ENCODE assay signal across 26 mouse cellular contexts in genomic region chr5:148191416-148191815, GRCm38 (mm10).
A peak's percentile ranks its signal among the peaks of the same experiment; 100 is the strongest.
DNase-seq lines count a peak whose midpoint lies in the region; ATAC-seq and TF ChIP-seq lines count a peak whose summit lies in the region.
"Had no signal": no experiment of that assay in that cellular context is flagged by ENCODE, and none has a peak within 500 bp of the region (broad histone marks: within the 10 kb centered on the region; RNA-seq: fewer than 3 reads in every experiment).

No protein-coding gene starts in this region.

- H3K4me2 ChIP-seq in midbrain, embryonic 13.5 days (replicated peaks): no peak overlapping the region
- no peak overlapping the region for H3K4me2 ChIP-seq in intestine, embryonic 15.5 days (replicated peaks)
- H3K4me2 ChIP-seq: embryonic facial prominence, embryonic 13.5 days; forebrain, embryonic 15.5 days; heart, embryonic 11.5 days; limb, embryonic 13.5 days; liver, embryonic 12.5 days had no signal

- no peaks in the 10 kb centered on the region for H3K27me3 ChIP-seq in midbrain, embryonic 13.5 days
- H3K27me3 ChIP-seq in midbrain, embryonic 10.5 days (ENCODE audit: low read depth, poor library complexity, severe bottlenecking): no peaks in the 10 kb centered on the region
- no peaks in the 10 kb centered on the region for H3K27me3 ChIP-seq in intestine, embryonic 15.5 days (replicated peaks)
- H3K27me3 ChIP-seq: embryonic facial prominence, embryonic 13.5 days; forebrain, embryonic 15.5 days; limb, embryonic 13.5 days; liver, embryonic 12.5 days; megakaryocyte, embryonic 14.5 days had no signal

- ATAC-seq in midbrain, embryonic 13.5 days: no peak
- ATAC-seq in intestine, embryonic 15.5 days: peak; percentile 62
- ATAC-seq in activated CD4-positive, CD25-positive, alpha-beta regulatory T cell, adult 4 months: no peak
- ATAC-seq: CD4-positive, CD25-positive, alpha-beta regulatory T cell, adult 4 months; forebrain, embryonic 15.5 days; hindbrain, embryonic 16.5 days; liver, embryonic 12.5 days had no signal

- H3K9ac ChIP-seq in midbrain, embryonic 13.5 days (replicated peaks): no peak overlapping the region
- H3K9ac ChIP-seq in ES-E14 (ENCODE audit: insufficient read depth, low read depth, low read length, poor library complexity, severe bottlenecking): no peak overlapping the region
- H3K9ac ChIP-seq in intestine, embryonic 15.5 days: no peak overlapping the region
- H3K9ac ChIP-seq: embryonic facial prominence, embryonic 13.5 days; forebrain, embryonic 15.5 days; limb, embryonic 13.5 days; liver, embryonic 12.5 days had no signal

- H3K9me3 ChIP-seq in midbrain, embryonic 13.5 days: no peaks in the 10 kb centered on the region
- no peaks in the 10 kb centered on the region for H3K9me3 ChIP-seq in midbrain, embryonic 10.5 days (replicated peaks)
- no peaks in the 10 kb centered on the region for H3K9me3 ChIP-seq in ES-E14 (ENCODE audit: control insufficient read depth, insufficient read depth, low read depth, low read length)
- H3K9me3 ChIP-seq in intestine, embryonic 15.5 days: no peaks in the 10 kb centered on the region
- H3K9me3 ChIP-seq: embryonic facial prominence, embryonic 13.5 days; forebrain, embryonic 15.5 days; limb, embryonic 13.5 days; liver, embryonic 12.5 days had no signal

- in situ Hi-C loops in ES-E14 (cut with MboI; ENCODE audit: low sequenced_read_pairs in 2 of 2, unreplicated experiment in 2 of 2): no loop called here

- peak; percentile 61 for DNase-seq in heart, adult 11 months
- DNase-seq in heart, adult 18-20 months: no peak
- DNase-seq in midbrain, embryonic 10.5 days (ENCODE audit: low spot score): no peak
- peak; percentile 61 for DNase-seq in ES-E14 (ENCODE audit: low read depth, low spot score)
- DNase-seq in embryo, embryonic 10.5 days (ENCODE audit: low spot score): no peak
- DNase-seq: adrenal gland, postnatal 36 days; cerebellum, adult 9-10 months; kidney, adult 11 months; kidney, postnatal 36 days; layer of hippocampus, postnatal 36 days; lung, adult 2 months; lung, postnatal 36 days; right cerebral cortex, adult 18-20 months; thymus, adult 18-20 months; thymus, postnatal 36 days had no signal

- H3K4me3 ChIP-seq in midbrain, embryonic 13.5 days (replicated peaks): no peak overlapping the region
- no peak overlapping the region for H3K4me3 ChIP-seq in midbrain, embryonic 10.5 days
- peak overlapping the region in 1 of 2 experiments; percentile 46; a peak in 2 of 4 replicates for H3K4me3 ChIP-seq in ES-E14 (ENCODE audit: insufficient read depth in 1 of 2, low read depth in 1 of 2, low read length in 2 of 2, poor library complexity in 1 of 2, severe bottlenecking in 1 of 2)
- H3K4me3 ChIP-seq in intestine, embryonic 15.5 days (replicated peaks): no peak overlapping the region
- H3K4me3 ChIP-seq: embryonic facial prominence, embryonic 13.5 days; forebrain, embryonic 15.5 days; limb, embryonic 13.5 days; liver, embryonic 12.5 days; megakaryocyte, embryonic 14.5 days had no signal

- H3K4me1 ChIP-seq in midbrain, embryonic 13.5 days (replicated peaks): peaks cover 4% of the 10 kb centered on the region; the same call in 1 of the 2 replicates
- no peaks in the 10 kb centered on the region for H3K4me1 ChIP-seq in midbrain, embryonic 10.5 days
- H3K4me1 ChIP-seq in ES-E14 (ENCODE audit: control insufficient read depth in 2 of 2, insufficient read depth in 2 of 2, low read length in 2 of 2, poor library complexity in 1 of 2): peaks cover 0 to 2% of the 10 kb centered on the region in 2 experiments; a peak in 1 of 4 replicates
- H3K4me1 ChIP-seq in intestine, embryonic 15.5 days (replicated peaks): no peaks in the 10 kb centered on the region
- H3K4me1 ChIP-seq: embryonic facial prominence, embryonic 13.5 days; forebrain, embryonic 15.5 days; limb, embryonic 13.5 days; liver, embryonic 12.5 days; megakaryocyte, embryonic 14.5 days had no signal

- H3K27ac ChIP-seq in midbrain, embryonic 13.5 days: 0 out of 2 replicates have a peak overlapping the region, but pooled peaks have one; percentile 56
- no peak overlapping the region for H3K27ac ChIP-seq in midbrain, embryonic 10.5 days (replicated peaks)
- H3K27ac ChIP-seq in ES-E14 (ENCODE audit: insufficient read depth, low read depth, low read length, poor library complexity, severe bottlenecking): no peak overlapping the region
- no peak overlapping the region for H3K27ac ChIP-seq in intestine, embryonic 15.5 days
- H3K27ac ChIP-seq: embryonic facial prominence, embryonic 13.5 days; forebrain, embryonic 15.5 days; limb, embryonic 13.5 days; liver, embryonic 12.5 days had no signal

- H3K36me3 ChIP-seq in midbrain, embryonic 13.5 days: no peaks in the 10 kb centered on the region
- H3K36me3 ChIP-seq in midbrain, embryonic 10.5 days: no peaks in the 10 kb centered on the region
- no peaks in the 10 kb centered on the region for H3K36me3 ChIP-seq in ES-E14 (ENCODE audit: control insufficient read depth, insufficient read depth, low read length, poor library complexity, severe bottlenecking)
- no peaks in the 10 kb centered on the region for H3K36me3 ChIP-seq in intestine, embryonic 15.5 days
- H3K36me3 ChIP-seq: embryonic facial prominence, embryonic 13.5 days; forebrain, embryonic 15.5 days; limb, embryonic 13.5 days; liver, embryonic 12.5 days had no signal

- 31% methylated on average over 4 of the region's 4 CpGs for WGBS in midbrain, embryonic 13.5 days
- 43% methylated on average over 4 of the region's 4 CpGs for WGBS in midbrain, embryonic 10.5 days
- 34% methylated on average over 4 of the region's 4 CpGs for WGBS in intestine, embryonic 15.5 days

TF ChIP-seq in ES-E14, 5 proteins besides CTCF, POLR2A, EP300 and RAD21:
- TF ChIP-seq CHD2 (IDR thresholded peaks at IDR 0.05; ENCODE audit: low read depth, low read length): peak; percentile 83; the same call in 1 of the 2 replicates
- TF ChIP-seq MAFK (IDR thresholded peaks at IDR 0.05; ENCODE audit: insufficient read depth, low read depth, low read length): no peak
- TF ChIP-seq HCFC1 (IDR thresholded peaks at IDR 0.05; ENCODE audit: borderline replicate concordance, insufficient read depth, low read length): no peak

Comparison
In these comparisons a context has a peak if more than half of its experiments do, and no peak if none do; other contexts are left out.
1. DNase-seq: peak in heart, adult 11 months (single experiment) and ES-E14 (single experiment); none in heart, adult 18-20 months (0 of 2), midbrain, embryonic 10.5 days (single experiment) and embryo, embryonic 10.5 days (single experiment).